ENCODE assay signal across 19 mouse cellular contexts in genomic region chr6:77358471-77358837, GRCm38 (mm10).
DNase-seq lines count a peak whose midpoint lies in the region; ATAC-seq and TF ChIP-seq lines count a peak whose summit lies in the region.
"Had no signal": no experiment of that assay in that cellular context is flagged by ENCODE, and none has a peak within 500 bp of the region (broad histone marks: within the 10 kb centered on the region; RNA-seq: fewer than 3 reads in every experiment).

No protein-coding gene starts in this region.

- H3K4me3 ChIP-seq in left cerebral cortex, adult 2 months, result no peak overlapping the region
- H3K4me3 ChIP-seq in forebrain, postnatal 0 days (ENCODE audit: low read depth, low read length), result no peak overlapping the region
- H3K4me3 ChIP-seq in heart, embryonic 11.5 days (ENCODE audit: low read depth, low read length), result no peak overlapping the region
- H3K4me3 ChIP-seq: embryonic facial prominence, embryonic 10.5 days; limb, embryonic 13.5 days; liver, embryonic 13.5 days had no signal

- DNase-seq in frontal cortex, adult 2 months (ENCODE audit: extremely low spot score in 1 of 2, low spot score in 1 of 2), result peak; percentile 15 to 47
- no peak for DNase-seq in frontal cortex, postnatal 25 days (ENCODE audit: low spot score in 2 of 2)
- DNase-seq in left cerebral cortex, adult 2 months (ENCODE audit: extremely low spot score in 1 of 2, low spot score in 2 of 2), result no peak
- DNase-seq in left cerebral cortex, adult 8-10 months (ENCODE audit: low spot score in 2 of 2), result no peak
- DNase-seq in forebrain, postnatal 0 days, result peak; percentile 26
- DNase-seq in telencephalon, adult 2 months (ENCODE audit: low read depth, low spot score), result peak; percentile 65
- DNase-seq: adrenal gland, postnatal 25 days; B cell, adult 2 months; gastrocnemius, postnatal 36 days; kidney, adult 11 months; liver, embryonic 13.5 days; lung, embryonic 14.5 days; lung, postnatal 36 days; thymus, adult 18-20 months; thymus, postnatal 4 days had no signal

- peak overlapping the region; percentile 75 for H3K27ac ChIP-seq in left cerebral cortex, adult 2 months
- H3K27ac ChIP-seq in forebrain, postnatal 0 days (ENCODE audit: low read depth, low read length), result peak overlapping the region; percentile 60; the same call in 1 of the 2 replicates
- no peak overlapping the region for H3K27ac ChIP-seq in heart, embryonic 11.5 days (ENCODE audit: low read depth, low read length)
- H3K27ac ChIP-seq: embryonic facial prominence, embryonic 10.5 days; limb, embryonic 13.5 days; liver, embryonic 13.5 days had no signal

- no peak overlapping the region for H3K9ac ChIP-seq in forebrain, postnatal 0 days
- H3K9ac ChIP-seq in heart, embryonic 11.5 days (ENCODE audit: low read depth, low read length), result no peak overlapping the region
- H3K9ac ChIP-seq: limb, embryonic 13.5 days; liver, embryonic 13.5 days; lung, embryonic 14.5 days had no signal

- no peaks in the 10 kb centered on the region for H3K27me3 ChIP-seq in forebrain, postnatal 0 days (ENCODE audit: insufficient read depth, low read length)
- H3K27me3 ChIP-seq in heart, embryonic 11.5 days (ENCODE audit: control insufficient read depth, insufficient read depth, low read length), result no peaks in the 10 kb centered on the region
- H3K27me3 ChIP-seq: limb, embryonic 13.5 days; liver, embryonic 13.5 days had no signal

- no peaks in the 10 kb centered on the region for H3K9me3 ChIP-seq in forebrain, postnatal 0 days (ENCODE audit: low read length)
- H3K9me3 ChIP-seq in heart, embryonic 11.5 days (replicated peaks; ENCODE audit: control insufficient read depth, low read length), result no peaks in the 10 kb centered on the region
- H3K9me3 ChIP-seq: embryonic facial prominence, embryonic 10.5 days; limb, embryonic 13.5 days; liver, embryonic 13.5 days had no signal

- 0 out of 2 replicates have a peak, but pooled peaks cover 4% of the 10 kb centered on the region for H3K4me1 ChIP-seq in forebrain, postnatal 0 days (ENCODE audit: insufficient read depth)
- H3K4me1 ChIP-seq in heart, embryonic 11.5 days (ENCODE audit: control insufficient read depth, insufficient read depth, low read length), result no peaks in the 10 kb centered on the region
- H3K4me1 ChIP-seq: embryonic facial prominence, embryonic 10.5 days; limb, embryonic 13.5 days; liver, embryonic 13.5 days had no signal

- ATAC-seq in forebrain, postnatal 0 days, result peak; percentile 57
- no peak for ATAC-seq in heart, embryonic 11.5 days (replicated peaks; ENCODE audit: insufficient number of reproducible peaks, low FRiP score, low TSS enrichment)

- H3K36me3 ChIP-seq in forebrain, postnatal 0 days (ENCODE audit: insufficient read depth), result no peaks in the 10 kb centered on the region
- H3K36me3 ChIP-seq in heart, embryonic 11.5 days (ENCODE audit: control insufficient read depth, insufficient read depth, low read length), result no peaks in the 10 kb centered on the region
- H3K36me3 ChIP-seq: embryonic facial prominence, embryonic 10.5 days; limb, embryonic 13.5 days; liver, embryonic 13.5 days had no signal

- intact Hi-C loops in left cerebral cortex, adult 2 months (cut with DNase I), result loop anchor here (1.0 to 5.0 kb wide), 3 partner anchors 80 to 101 kb away; no protein-coding TSS in a partner anchor

- TF ChIP-seq CTCF in left cerebral cortex, adult 2 months (IDR thresholded peaks at IDR 0.05), result no peak
- TF ChIP-seq CTCF in forebrain, postnatal 0 days (IDR thresholded peaks at IDR 0.05; ENCODE audit: low read depth), result no peak

- 49% methylated on average over 6 of the region's 6 CpGs for WGBS in forebrain, postnatal 0 days
- WGBS in heart, embryonic 11.5 days (ENCODE audit: insufficient replicate concordance), result 63% methylated on average over 6 of the region's 6 CpGs

- H3K4me2 ChIP-seq in forebrain, postnatal 0 days (ENCODE audit: low read depth), result no peak overlapping the region
- no peak overlapping the region for H3K4me2 ChIP-seq in heart, embryonic 11.5 days
- H3K4me2 ChIP-seq: limb, embryonic 13.5 days; liver, embryonic 13.5 days; lung, embryonic 14.5 days; midbrain, embryonic 11.5 days had no signal

Comparison
In these comparisons a context has a peak if more than half of its experiments do, and no peak if none do; other contexts are left out.
1. DNase-seq: peak in frontal cortex, adult 2 months (2 of 2), forebrain, postnatal 0 days (single experiment) and telencephalon, adult 2 months (single experiment); none in frontal cortex, postnatal 25 days (0 of 2), left cerebral cortex, adult 2 months (0 of 2) and left cerebral cortex, adult 8-10 months (0 of 2).